Mouse (Mus musculus) heart, postnatal 14 days (tissue): ENCODE data around the gene Dll1. TPM values are rescaled to one million over a fixed set of nuclear protein-coding genes. Genes with fewer than 3 reads are reported as not detected.

Experiments used
- DNase-seq, 2 experiments: peaks; one replicate each; pipeline ENCODE4 v3.0.0; 2021 to 2022
- intact Hi-C: fragments of 180-260 bp; cut with DNase I; formaldehyde crosslinking; loops from one replicate; pipeline ENCODE4 v1.15.1; 2025
- long read RNA-seq, 2 experiments: library from polyadenylated mRNA; stranded (forward); transcript quantifications; one replicate each; pipeline ENCODE4 v2.0.0; 2021
- total RNA-seq, 2 experiments: library from RNA; stranded (reverse); gene quantifications; 2 replicates each; pipeline ENCODE4 v1.2.3; 2021

Gene Dll1
- total RNA-seq = 1 to 10 TPM; 7.9 to 9.0 TPM
- long read RNA-seq, experiment 1, transcript Dll1-201 (11 exons, 3,581 nt) = major isoform, 11 of 14 reads
- long read RNA-seq, experiment 1, partial matches to known transcripts = 2 of 14 reads
- long read RNA-seq, experiment 1, other reads (novel, unspliced or antisense) = 1 of 14 reads
- long read RNA-seq, experiment 2, transcript Dll1-201 (11 exons, 3,581 nt) = major isoform, 5 of 8 reads
- long read RNA-seq, experiment 2, partial matches to known transcripts = 2 of 8 reads
- long read RNA-seq, experiment 2, other reads (novel, unspliced or antisense) = 1 of 8 reads

DNA sequence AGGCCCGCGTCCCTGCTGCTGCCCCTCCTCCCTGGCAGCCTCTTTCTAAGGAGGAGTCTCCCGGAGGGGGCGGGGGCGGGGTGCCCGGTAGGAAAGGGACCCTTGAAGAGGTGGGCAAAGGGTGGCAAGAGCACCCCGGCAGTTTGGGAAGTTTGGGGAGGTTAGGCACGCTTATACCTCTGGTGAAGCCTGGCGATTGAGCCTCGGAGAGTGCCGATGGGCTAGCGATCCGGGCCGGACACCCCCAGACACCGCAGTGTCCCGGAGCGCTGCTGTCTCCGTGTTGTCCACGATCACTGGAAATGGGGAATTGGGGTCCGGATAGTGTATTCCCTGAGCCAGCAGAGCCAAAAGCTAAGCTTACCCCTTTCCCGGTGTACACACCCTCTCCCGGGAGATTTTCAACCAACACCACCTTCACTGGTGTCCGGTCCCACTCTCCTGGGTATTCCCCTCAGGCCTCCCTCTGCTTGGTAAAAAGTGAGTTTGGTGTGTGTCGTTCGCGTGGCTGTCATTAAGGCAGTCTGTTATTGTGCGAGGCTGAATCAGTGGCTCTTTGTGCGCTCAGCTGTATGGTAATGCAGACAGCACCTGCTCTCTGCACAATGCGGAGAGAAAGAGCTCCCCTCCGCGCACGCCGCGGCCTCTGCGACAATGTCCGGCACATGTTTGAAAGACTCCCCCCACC, at the start of gene Dll1:
Dll1 (minus strand) TSS at position 379 of the 688 bp plus-strand sequence.
- intact Hi-C loops = loop anchor here (1.0 to 5.0 kb wide), 5 partner anchors 89 to 309 kb away; no protein-coding TSS in a partner anchor
- DNase-seq = peak in 1 of 2 experiments; percentile 24

DNA sequence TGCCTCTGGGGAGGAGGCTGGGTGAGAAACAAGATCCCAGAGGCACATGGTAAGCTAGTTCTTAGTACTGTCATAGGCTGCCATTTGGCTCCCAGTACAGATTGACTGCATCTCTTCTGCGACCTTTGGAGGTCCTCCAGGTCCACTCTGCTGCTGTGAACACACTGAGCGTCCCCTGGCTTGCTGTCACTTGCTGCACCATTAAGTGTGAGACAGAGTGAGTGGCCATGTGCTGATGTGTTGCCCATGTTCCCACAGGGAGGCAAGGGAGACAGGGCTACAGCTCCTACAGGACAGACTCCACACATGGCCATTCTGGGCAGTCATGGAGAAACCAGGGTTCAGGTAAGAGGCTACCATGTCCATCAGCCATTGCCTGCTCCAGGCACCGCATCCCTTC, 49.3 kb upstream of the Dll1 start:
- intact Hi-C loops = no loop called here
- peak in 1 of 2 experiments; percentile 5 for DNase-seq

DNA sequence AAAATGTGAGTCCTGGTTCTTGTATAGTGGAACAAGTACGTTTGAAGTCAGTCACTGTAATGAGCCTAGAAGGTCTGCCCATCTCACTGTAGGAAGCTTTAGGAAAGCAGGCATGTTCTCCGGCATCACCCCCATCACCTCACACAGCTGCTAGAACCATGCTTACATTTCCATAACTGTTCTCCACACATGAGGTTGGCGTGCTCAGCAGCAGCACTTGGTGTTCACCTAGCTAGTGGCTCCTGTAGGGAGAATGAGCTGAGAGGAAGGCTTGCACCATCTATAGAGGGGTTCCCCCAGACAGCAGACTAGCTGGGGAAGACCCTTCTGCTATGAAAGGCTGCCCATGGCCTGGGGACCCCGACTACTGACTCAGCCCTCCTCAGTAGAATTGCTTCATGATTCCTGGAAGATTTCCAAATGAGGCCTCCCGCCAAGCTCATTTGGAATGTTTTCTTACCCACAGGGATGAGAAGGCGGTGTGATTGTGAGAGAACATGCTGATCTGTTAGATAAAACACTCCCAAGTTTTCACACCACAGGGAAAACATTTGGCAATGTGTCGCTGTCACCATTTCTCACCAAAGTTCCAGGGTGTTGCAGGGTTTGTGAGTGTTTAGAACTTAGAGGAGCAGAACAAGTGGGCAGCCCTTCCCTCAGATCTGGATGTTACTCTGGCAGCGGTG, 46.6 kb upstream of the Dll1 start:
- peak; percentile 7 to 14 for DNase-seq
- intact Hi-C loops = no loop called here

DNA sequence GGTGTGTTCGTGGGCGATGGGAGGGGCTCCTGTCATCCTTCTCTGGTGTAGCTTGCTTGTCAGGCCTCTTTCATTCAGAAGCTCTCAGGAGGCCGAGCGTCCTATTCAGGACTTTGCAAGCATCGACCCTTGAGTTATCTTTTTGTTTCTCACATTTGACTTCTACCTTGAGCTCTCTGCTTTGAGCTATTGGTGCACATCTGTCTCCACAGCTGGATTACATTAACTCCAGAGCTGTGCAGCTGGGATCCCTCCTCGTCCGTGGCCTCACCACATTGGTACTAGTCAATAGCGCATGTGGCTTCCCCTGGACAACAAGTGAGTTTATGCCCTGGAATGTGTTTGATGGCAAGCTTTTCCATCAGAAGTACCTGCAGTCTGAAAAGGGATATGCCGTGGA, 46.0 kb upstream of the Dll1 start:
- intact Hi-C loops = no loop called here
- no peak for DNase-seq

DNA sequence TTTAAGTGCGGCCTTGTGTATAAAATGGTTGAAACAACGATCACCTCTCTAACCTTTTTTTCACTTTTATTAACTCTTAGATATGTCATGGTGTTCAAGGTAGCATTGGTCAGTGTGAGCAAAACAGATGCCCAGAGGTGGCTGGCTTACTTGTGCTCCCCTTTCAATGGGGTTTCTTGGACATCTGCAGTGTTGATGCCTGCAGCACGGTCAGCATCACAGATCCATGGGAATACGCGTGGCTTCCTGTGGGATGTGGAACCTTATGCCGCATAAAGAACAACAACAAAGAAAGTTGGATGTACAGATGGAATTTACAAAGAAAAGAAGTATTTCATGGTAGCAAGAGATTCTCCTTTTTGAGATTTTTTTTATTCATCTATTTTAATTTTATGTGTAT, 44.8 kb upstream of the Dll1 start:
- intact Hi-C loops = no loop called here
- DNase-seq = no peak

DNA sequence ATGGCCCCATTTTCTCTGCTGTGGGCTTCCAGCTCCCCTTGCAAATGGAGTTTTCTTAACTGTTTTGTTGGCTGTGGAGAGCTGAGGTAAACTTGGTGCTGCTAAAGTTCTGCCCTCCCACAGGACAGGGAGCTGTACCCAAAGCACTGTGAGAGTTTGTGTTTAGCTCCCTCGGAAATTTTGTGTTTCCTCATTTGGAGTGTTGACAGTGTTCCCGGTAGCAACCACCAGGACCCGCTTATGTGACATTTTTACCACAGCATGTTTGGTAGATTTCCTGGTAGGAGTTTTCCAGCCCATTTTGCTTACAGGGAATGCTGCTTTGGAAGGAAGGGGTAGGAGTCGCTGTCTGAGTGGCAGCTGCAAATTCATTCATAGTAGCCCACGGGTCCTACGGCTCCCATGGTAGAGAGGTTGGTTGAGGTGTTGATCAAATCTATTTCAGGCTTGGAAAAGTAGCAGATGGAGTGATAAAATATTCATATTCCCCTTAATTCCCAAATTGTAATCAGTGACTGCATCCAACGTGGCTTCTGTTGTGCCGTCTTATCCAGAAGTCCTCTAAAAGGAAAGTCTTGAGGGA, 43.4 kb upstream of the Dll1 start:
- DNase-seq = no peak
- intact Hi-C loops = no loop called here

DNA sequence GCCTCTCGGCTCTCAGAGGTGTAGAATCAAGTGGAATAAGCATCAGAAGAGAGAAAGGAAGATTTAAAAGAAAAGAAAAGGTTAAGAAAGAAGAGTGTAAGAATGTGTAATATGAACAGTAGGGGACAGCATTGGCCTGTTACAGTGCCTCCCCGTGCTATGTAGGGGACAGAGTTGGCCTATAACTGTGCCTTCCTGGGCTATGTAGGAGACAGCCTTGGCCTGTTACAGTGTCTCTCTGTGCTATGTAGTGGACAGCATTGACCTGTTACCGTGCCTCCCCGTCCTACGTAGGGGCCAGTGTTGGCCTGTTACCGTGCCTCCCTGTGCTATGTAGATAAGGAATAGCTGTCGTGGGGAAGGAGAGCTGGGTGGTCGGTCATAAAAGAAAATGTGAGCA, 42.9 kb upstream of the Dll1 start:
- intact Hi-C loops = loop anchor here (2.0 kb wide), 1 partner anchor 47 kb away; no protein-coding TSS in a partner anchor
- DNase-seq = no peak

DNA sequence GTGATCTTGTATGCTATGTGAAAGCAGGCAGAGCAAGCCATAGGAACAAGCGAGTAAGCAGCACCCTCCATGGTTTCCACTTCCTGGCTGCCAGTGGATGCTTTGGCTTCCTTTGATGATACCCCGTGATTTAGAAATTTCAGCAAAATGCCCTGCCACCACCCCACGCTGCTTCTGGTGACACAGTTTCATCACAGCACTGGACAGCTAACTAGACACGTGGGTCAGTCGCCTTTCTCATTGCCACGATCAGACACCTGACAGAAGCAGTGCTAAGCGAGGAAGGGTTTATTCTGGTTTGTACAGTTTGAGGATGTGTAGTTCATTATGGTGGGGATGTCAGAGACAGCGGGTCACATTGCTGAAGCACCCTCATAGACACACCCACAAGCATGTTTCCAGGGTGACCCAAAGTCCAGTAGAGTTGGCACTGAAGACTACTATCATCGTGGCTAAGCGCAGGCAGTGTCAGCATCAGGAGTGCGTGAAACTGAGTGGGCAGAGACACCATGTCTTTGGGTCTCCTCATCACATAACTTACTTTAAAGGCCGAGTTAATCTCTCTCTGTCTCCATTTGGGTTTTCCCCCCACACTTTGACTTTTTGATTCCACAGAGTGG, 40.0 kb upstream of the Dll1 start:
- no peak for DNase-seq
- intact Hi-C loops = no loop called here

DNA sequence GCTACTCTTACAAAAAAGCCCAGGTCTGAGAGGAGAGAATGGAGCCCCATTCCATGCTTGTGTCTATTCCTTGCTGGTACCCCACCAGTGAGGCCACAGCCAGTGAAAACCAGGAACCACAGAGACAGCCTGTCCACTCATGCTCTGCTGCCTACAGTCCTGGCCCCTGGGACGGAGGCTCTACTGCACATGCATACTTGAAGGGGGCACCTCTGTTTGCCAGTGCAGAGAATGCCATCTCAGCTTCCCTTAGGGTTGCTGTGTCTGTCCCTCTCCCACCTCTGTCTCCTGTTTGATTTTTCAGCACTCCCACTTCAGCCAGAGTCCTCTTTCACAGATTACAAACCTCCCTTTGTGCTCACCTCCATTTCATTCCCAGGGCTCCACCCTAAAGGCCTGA, 34.2 kb upstream of the Dll1 start:
- DNase-seq = no peak

DNA sequence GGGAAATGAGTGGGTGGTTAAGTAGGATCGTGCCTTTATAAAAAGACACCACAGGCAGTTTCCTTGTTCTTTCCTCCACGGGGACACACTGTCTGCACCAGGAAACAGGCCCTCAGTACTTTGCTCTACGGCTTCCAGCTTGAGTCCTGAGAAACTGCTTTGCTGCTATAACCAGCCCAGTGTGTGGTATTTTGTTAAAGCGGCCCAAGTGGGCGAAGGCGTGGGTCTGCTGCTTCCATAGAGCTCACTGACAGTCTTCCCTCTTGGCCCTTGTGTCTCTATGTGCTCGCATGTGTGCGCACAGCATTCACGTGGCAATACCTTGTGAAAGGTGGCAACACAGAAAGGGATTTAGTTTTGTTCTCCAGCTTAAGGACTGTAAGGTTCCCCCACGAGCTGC, 32.6 kb upstream of the Dll1 start:
- intact Hi-C loops = no loop called here
- no peak for DNase-seq

More for the DNA sequence above, 34.2 kb upstream of the Dll1 start:
- intact Hi-C loops = no loop called here

DNA sequence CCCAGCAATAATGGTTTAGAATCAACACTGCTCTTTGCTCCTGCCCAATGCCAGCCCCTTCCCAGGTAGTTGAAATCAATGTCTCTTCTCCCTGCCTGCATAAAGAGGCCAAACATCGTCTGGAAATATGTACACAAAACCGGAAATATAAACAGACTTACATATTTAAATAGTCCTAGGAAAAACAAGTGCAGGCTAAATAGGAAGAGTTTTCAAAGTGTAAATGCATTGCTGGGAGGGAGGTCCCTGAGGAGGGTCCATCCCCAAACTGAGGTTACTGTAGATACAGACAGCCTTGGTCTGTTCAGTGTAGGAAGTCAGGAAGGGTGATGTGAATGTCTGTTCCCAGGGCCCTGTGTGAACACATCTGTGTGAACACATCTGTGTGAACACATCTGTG, 29.9 kb upstream of the Dll1 start:
- intact Hi-C loops = no loop called here
- no peak for DNase-seq

DNA sequence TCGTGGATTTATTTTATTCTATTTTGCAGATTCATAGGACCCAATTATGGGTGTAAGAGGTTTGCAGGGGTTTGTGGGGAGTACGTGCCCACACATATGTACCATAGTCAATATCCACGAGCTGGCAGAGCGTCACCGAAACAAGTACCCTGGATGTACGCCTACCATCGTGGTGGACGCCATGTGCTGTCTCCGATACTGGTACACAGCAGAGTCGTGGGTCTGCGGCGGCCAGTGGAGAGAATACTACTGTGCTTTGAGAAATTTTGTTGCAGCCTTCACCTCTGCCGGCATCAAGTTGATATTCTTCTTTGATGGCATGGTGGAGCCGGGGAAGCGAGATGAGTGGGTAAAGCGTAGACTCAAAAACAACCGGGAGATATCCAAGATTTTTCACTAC, 25.0 kb upstream of the Dll1 start:
- intact Hi-C loops = no loop called here
- no peak for DNase-seq

DNA sequence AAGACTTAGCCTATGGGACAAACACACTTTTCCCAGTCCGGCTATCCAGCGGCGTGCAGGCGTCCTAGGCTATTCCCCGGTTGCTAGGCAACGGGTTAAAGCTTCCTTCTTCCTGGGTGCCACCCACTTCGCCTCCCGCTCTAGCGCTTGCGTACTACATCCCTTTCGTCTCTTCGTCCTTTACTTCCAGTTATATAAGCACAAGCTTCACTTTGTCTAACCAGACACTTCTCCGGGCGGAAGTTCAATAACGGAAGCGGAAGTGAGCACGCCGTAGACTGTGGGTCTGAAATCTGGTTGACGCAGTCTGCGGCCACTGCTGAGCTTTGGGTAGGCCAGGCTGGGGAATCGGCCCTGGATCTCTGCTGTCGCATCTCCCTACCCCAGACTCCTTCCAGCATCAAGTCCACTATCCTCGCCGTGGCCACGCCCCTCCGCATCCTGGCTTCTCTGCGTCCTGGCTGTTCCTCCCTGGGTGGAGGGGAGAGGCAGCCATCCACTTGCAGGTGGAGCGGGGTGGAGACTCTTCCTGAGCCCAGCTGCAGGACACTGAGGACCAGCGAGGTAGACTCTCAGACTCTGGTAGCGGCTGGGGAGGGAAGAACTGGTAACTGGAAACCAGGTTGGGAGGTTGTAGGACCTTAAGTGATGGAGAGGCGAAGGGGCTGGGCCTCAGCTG, 19.5 kb upstream of the Dll1 start, which contains the start of gene Fam120b:
Fam120b (plus strand) TSS at position 206 of the 679 bp plus-strand sequence.
- intact Hi-C loops = no loop called here
- peak; percentile 82 to 86 for DNase-seq

DNA sequence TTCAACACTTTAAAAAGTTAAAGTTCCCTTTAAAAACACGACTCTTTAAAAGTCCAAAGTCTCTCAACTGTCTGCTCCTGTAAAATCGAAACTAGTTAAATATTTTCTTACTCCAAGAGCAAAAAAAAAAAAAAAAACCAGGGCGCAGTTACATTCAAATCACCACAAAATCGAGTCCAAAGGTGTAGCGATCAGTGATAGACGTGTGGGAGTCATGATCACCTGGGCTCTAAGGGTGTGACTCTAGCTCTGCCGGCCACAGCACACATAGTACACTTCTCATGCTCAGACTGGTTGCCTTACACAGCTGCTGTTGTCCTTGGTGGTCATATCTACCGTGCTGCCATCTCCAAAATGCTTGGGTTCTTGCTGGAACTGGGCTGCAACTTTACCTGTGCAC, 12.7 kb upstream of the Dll1 start:
- intact Hi-C loops = no loop called here
- no peak for DNase-seq

DNA sequence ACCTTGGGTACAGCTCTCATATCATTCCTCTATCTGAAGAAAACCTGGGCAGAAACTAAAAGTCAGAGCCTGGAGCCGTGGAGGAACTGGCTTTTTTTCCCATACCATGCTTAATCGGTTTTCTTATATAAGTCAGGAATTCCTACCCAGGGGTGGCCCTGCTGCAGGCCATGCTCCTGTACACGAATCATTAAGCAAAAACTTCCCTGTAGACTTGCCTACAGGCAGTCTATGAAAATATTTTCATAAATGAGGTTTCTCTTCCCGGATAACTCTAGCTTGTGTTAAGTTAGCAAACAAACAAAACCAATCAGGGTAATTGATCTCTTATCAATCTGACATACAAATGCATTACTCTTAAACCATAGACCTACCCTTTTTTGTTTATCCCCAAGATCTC, 12.2 kb upstream of the Dll1 start:
- intact Hi-C loops = no loop called here
- DNase-seq = no peak

DNA sequence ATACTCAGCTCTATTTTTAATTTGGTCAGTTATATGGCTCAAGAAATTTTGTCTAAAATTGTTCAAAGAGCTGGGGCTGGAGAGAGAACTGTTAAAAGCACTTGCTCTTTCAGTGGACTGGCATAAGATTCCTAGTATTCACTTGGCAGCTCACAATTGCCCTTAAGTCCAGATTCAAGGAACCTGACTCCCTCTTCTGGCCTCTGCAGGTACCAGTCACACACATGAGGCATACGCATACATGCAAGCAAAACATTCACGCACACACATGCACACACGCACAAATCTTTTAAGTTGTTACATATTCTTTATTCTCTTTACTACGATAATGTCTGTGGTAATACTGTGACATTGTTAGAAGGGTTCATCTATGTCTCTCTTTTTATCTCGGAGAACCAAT, 6.7 kb upstream of the Dll1 start:
- intact Hi-C loops = no loop called here
- no peak for DNase-seq

DNA sequence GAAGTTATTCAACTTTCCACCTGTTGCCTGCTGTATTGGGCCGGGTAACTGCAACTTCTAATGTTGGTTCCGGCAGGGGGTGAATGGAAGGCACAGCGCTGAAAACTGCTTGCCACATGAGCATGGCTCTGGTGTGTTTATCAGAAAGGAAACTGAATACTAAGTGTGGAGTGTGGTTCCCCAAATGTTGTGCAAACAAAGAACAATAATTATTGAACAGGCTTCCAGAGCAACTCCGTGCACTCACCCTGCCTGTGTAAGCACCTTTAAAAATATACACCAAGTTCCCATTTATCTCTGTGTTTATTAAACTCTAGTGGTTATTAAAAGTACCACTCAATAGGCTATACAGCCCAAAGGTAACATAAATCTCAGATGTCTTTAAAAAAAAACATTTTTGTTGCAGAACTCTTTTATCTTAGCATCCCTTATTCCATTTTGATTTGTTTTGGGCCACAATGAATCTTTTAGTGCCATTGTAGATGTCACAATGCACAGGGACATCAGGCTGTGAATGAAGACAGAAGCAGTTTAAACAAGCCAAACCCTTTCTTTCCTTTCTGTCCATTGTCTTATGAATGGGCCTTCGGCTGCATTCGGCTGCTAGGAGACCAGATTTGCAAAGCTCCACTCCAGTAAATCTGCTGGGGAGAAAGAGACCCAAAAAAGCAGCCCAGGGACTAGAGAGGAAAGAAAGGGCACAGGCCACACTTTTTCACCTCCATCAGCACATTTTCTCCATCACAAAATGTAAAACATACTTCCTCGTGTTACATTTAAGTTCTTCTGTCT, 5.4 kb upstream of the Dll1 start:
- DNase-seq = no peak
- intact Hi-C loops = no loop called here

DNA sequence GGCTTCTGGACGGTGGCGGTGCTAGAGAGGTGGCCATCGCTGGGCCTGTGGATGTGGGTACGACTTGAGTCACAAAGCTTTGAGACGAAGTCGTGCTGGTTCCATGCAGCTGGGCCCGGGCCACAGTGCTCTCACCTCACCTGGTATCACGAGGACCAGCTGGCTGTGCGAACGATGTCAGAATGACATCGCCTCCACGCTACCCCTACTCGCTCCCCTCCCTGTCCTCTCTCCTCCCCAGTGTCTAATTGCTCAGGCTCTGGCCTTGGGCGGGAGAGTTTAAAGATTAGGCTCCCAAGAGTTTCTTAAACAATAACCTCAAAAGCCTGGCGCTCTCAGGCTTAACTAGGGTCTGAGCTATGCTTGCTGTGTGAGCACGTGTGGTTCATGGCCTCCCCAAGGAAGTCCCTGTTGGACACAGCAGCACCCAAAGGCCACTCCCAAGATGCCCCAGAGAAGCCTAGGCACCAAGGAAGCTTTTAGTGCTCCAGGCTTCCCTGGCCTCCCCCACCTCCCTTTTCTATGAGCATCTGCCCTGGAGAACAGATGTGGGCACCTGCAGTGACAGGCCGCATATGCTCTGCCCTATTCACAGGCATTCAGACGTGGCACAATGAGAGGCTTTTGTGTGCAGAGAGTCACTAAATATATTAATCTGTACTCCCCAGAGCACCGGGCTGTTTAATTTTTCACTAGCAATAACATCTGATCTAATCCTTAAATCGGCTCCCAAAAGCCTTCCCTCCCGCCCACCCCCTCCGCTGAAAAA, 4.6 kb upstream of the Dll1 start:
- intact Hi-C loops = no loop called here
- DNase-seq = no peak

DNA sequence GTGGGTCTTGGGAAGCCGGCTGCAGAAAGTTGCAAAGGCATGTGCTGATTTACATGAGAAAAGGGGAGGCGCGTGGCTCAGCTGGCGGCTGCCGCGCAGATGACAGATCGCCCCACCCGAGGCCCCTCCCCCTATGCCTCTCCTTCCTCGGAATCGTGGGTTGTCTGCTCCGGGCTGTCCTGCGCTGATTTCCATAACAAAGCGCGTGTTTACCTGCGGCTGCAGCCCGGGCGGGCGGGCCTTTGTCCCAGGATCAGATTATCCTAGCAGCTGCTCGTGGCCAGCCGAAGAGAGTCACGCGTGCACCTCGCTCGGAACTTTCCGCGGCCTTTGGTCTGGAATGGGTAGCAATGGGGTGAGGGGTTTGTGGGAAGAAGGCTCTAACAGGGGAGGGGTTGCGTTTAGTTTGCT, 4.0 kb upstream of the Dll1 start:
- intact Hi-C loops = no loop called here
- peak; percentile 23 to 35 for DNase-seq
